Mouse (Mus musculus): ENCODE results near the gene Gm20449. TPM values are rescaled to one million over a fixed set of nuclear protein-coding genes. Genes with fewer than 3 reads are reported as not detected.
"Not testable (repeated sequence)": the region's sequence is repeated elsewhere in the genome, so short reads cannot be mapped to it uniquely, and the experiment has no call there.

The Gm20449 gene
- polyA plus RNA-seq (2015; fragmentation: Nextera tagmentation; extraction: Ambion mirVana): 0.06 TPM in 2 replicates

GRCm38 (mm10) chr7:41499389-41500049 lies at the start of gene Gm20449, which contains the start of gene AW146154:
Gene Gm20449 (minus strand): TSS chr7:41499417.
Gene AW146154 (minus strand): TSS chr7:41499890.
- Histone ChIP-seq H3K9me3 (no peaks in the 10 kb centered on the region), H3K4me3 (replicated peaks) (peak within 1 kb of the TSS; percentile 54), H3K4me1 (replicated peaks) (no peaks in the 10 kb centered on the region), H3K27me3 (replicated peaks) (no peaks in the 10 kb centered on the region), H3K9ac (peak within 1 kb of the TSS; percentile 62), H3K4me2 (replicated peaks) (peak within 1 kb of the TSS; percentile 76), H3K36me3 (no peaks in the 10 kb centered on the region), H3K27ac (peak within 1 kb of the TSS; percentile 68)
- WGBS: under 1% methylated on average over 18 of the region's 18 CpGs
- peak; percentile 99 for ATAC-seq

GRCm38 (mm10) chr7:41512672-41513071 lies 13.5 kb upstream of the Gm20449 start:
- Histone ChIP-seq H3K9me3 (no peaks in the 10 kb centered on the region), H3K4me2 (replicated peaks) (no peak overlapping the region), H3K9ac (no peak overlapping the region), H3K4me3 (replicated peaks) (no peak overlapping the region), H3K27ac (no peak overlapping the region), H3K27me3 (replicated peaks) (no peaks in the 10 kb centered on the region), H3K4me1 (replicated peaks) (no peaks in the 10 kb centered on the region), H3K36me3 (no peaks in the 10 kb centered on the region)
- ATAC-seq: no peak
- 81% methylated on average over 3 of the region's 3 CpGs for WGBS

GRCm38 (mm10) chr7:41512207-41512606 lies 13.0 kb upstream of the Gm20449 start:
- H3K4me1 ChIP-seq (replicated peaks): no peaks in the 10 kb centered on the region
- WGBS: 13% methylated on average over 1 of the region's 1 CpGs
- no peaks in the 10 kb centered on the region for H3K36me3 ChIP-seq
- no peak overlapping the region for H3K4me2 ChIP-seq (replicated peaks)
- H3K4me3 ChIP-seq (replicated peaks): no peak overlapping the region
- no peak for ATAC-seq
- no peaks in the 10 kb centered on the region for H3K27me3 ChIP-seq (replicated peaks)
- no peak overlapping the region for H3K9ac ChIP-seq
- H3K9me3 ChIP-seq: no peaks in the 10 kb centered on the region
- no peak overlapping the region for H3K27ac ChIP-seq

- Histone ChIP-seq H3K4me1 (replicated peaks) (no peaks in the 10 kb centered on the region), H3K27ac (no peak overlapping the region), H3K27me3 (replicated peaks) (no peaks in the 10 kb centered on the region), H3K36me3 (no peaks in the 10 kb centered on the region), H3K9me3 (no peaks in the 10 kb centered on the region), H3K9ac (no peak overlapping the region), H3K4me2 (replicated peaks) (no peak overlapping the region), H3K4me3 (replicated peaks) (no peak overlapping the region)
- 47% methylated on average over 1 of the region's 1 CpGs for WGBS
- ATAC-seq: no peak
Observed at GRCm38 (mm10) chr7:41502402-41502801, 3.2 kb upstream of the Gm20449 start.

- Histone ChIP-seq H3K9ac (no peak overlapping the region), H3K9me3 (no peaks in the 10 kb centered on the region), H3K27ac (no peak overlapping the region), H3K4me1 (replicated peaks) (no peaks in the 10 kb centered on the region), H3K4me2 (replicated peaks) (peak overlapping the region; percentile 76), H3K27me3 (replicated peaks) (no peaks in the 10 kb centered on the region), H3K36me3 (no peaks in the 10 kb centered on the region), H3K4me3 (replicated peaks) (peak overlapping the region; percentile 54)
- ATAC-seq: peak; percentile 51
- 18% methylated on average over 22 of the region's 22 CpGs for WGBS
Observed at GRCm38 (mm10) chr7:41500151-41500934, 1.1 kb upstream of the Gm20449 start.

GRCm38 (mm10) chr7:41499018-41499388 lies 214 bp downstream of the Gm20449 start:
- peak overlapping the region; percentile 54 for H3K4me3 ChIP-seq (replicated peaks)
- not testable (repeated sequence) for H3K27me3 ChIP-seq (replicated peaks); H3K9me3 ChIP-seq; H3K4me1 ChIP-seq (replicated peaks); H3K36me3 ChIP-seq
- peak overlapping the region; percentile 62 for H3K9ac ChIP-seq
- peak; percentile 72 for ATAC-seq
- WGBS: 0% methylated on average over 6 of the region's 6 CpGs
- H3K27ac ChIP-seq: peak overlapping the region; percentile 68; the same call in 1 of the 2 replicates
- H3K4me2 ChIP-seq (replicated peaks): peak overlapping the region; percentile 76

- not testable (repeated sequence) for H3K9me3 ChIP-seq; H3K9ac ChIP-seq; H3K4me1 ChIP-seq (replicated peaks); H3K27me3 ChIP-seq (replicated peaks); H3K36me3 ChIP-seq; ATAC-seq; H3K27ac ChIP-seq
- Histone ChIP-seq H3K4me2 (replicated peaks) (peak overlapping the region; percentile 76), H3K4me3 (replicated peaks) (peak overlapping the region; percentile 54)
- 76% methylated on average over 4 of the region's 4 CpGs for WGBS
Observed at GRCm38 (mm10) chr7:41498464-41498863, 753 bp downstream of the Gm20449 start.

- Histone ChIP-seq H3K27me3 (replicated peaks) (no peaks in the 10 kb centered on the region), H3K4me1 (replicated peaks) (no peaks in the 10 kb centered on the region), H3K9me3 (no peaks in the 10 kb centered on the region), H3K27ac (no peak overlapping the region), H3K4me2 (replicated peaks) (no peak overlapping the region), H3K9ac (no peak overlapping the region), H3K4me3 (replicated peaks) (no peak overlapping the region), H3K36me3 (no peaks in the 10 kb centered on the region)
- ATAC-seq: no peak
- WGBS: 93% methylated on average over 2 of the region's 2 CpGs
Observed at GRCm38 (mm10) chr7:41497871-41498270, 1.3 kb downstream of the Gm20449 start.

- H3K4me1 ChIP-seq (replicated peaks): no peaks in the 10 kb centered on the region
- no peaks in the 10 kb centered on the region for H3K27me3 ChIP-seq (replicated peaks)
- H3K9ac ChIP-seq: no peak overlapping the region
- H3K36me3 ChIP-seq: no peaks in the 10 kb centered on the region
- no peaks in the 10 kb centered on the region for H3K9me3 ChIP-seq
- no peak overlapping the region for H3K4me3 ChIP-seq (replicated peaks)
- 3% methylated on average over 10 of the region's 10 CpGs for WGBS
- peak overlapping the region; percentile 19; the same call in 1 of the 2 replicates for H3K4me2 ChIP-seq (replicated peaks)
- ATAC-seq: no peak
- no peak overlapping the region for H3K27ac ChIP-seq
Observed at GRCm38 (mm10) chr7:41451864-41452263, 47.4 kb downstream of the Gm20449 start.

GRCm38 (mm10) chr7:41448596-41448995 lies 50.6 kb downstream of the Gm20449 start, which contains the start of gene Vmn2r57:
Gene Vmn2r57 (minus strand): TSS chr7:41448696.
- H3K27ac ChIP-seq; H3K27me3 ChIP-seq (replicated peaks); H3K4me1 ChIP-seq (replicated peaks); H3K4me2 ChIP-seq (replicated peaks); H3K9ac ChIP-seq; H3K9me3 ChIP-seq; H3K36me3 ChIP-seq; ATAC-seq; H3K4me3 ChIP-seq (replicated peaks): not testable (repeated sequence)
- WGBS: 81% methylated on average over 1 of the region's 1 CpGs

GRCm38 (mm10) chr7:41394130-41394529 lies 105.1 kb downstream of the Gm20449 start:
- 77% methylated on average over 4 of the region's 4 CpGs for WGBS
- Histone ChIP-seq H3K4me2 (replicated peaks) (no peak overlapping the region), H3K36me3 (no peaks in the 10 kb centered on the region), H3K4me1 (replicated peaks) (no peaks in the 10 kb centered on the region), H3K9me3 (no peaks in the 10 kb centered on the region), H3K4me3 (replicated peaks) (no peak overlapping the region), H3K27ac (no peak overlapping the region), H3K27me3 (replicated peaks) (no peaks in the 10 kb centered on the region), H3K9ac (no peak overlapping the region)
- ATAC-seq: no peak

- Histone ChIP-seq H3K9me3 (no peaks in the 10 kb centered on the region), H3K36me3 (no peaks in the 10 kb centered on the region), H3K27me3 (replicated peaks) (no peaks in the 10 kb centered on the region), H3K27ac (peak within 1 kb of the TSS; percentile 45), H3K9ac (peak within 1 kb of the TSS; percentile 52), H3K4me1 (replicated peaks) (no peaks in the 10 kb centered on the region), H3K4me3 (replicated peaks) (peak within 1 kb of the TSS; percentile 45), H3K4me2 (replicated peaks) (peak within 1 kb of the TSS; percentile 58)
- ATAC-seq: peak; percentile 100
- under 1% methylated on average over 25 of the region's 25 CpGs for whole genome bisulfite sequencing
Observed at GRCm38 (mm10) chr7:41393048-41393971, 105.9 kb downstream of the Gm20449 start, which contains the start of gene AI987944. Gene AI987944 (minus strand): TSS chr7:41393379.

Data from intestine, embryonic 15.5 days (tissue).